Mouse (Mus musculus): Measurements from ENCODE around the gene Stoml2. TPM values are rescaled to one million over a fixed set of nuclear protein-coding genes. Genes with fewer than 3 reads are reported as not detected.
A peak's percentile ranks its signal among the peaks of the same experiment; 100 is the strongest.
"Not testable (repeated sequence)": the region's sequence is repeated elsewhere in the genome, so short reads cannot be mapped to it uniquely, and the experiment has no call there.

Gene Stoml2
- total and polyA plus RNA-seq, 3 experiments = 227 to 291 (median 252) TPM

DNA sequence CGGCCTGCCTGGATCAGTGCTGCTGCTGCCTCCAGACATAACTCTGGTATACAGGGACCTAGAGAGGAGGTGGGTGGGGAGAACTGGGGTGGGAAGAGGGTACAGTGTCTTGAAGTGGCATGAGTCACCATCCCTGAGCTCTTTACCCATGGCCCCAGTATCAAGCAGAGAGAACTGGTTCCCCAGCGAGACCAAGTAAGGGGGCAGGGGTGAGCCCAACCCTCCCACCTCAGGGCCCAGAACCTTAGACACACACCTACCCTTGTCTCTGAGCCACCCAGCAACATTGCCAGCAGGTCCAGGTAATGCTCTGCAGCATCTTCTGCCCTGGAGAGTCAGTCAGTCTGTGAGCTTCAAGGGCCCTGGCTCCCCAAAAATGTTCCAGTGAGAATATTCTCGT, 26.6 kb downstream of the Stoml2 start:
- no peak for DNase-seq

GRCm38 (mm10) chr4:43002756-43003439, 28.6 kb downstream of the Stoml2 start:
- DNase-seq = no peak

DNA sequence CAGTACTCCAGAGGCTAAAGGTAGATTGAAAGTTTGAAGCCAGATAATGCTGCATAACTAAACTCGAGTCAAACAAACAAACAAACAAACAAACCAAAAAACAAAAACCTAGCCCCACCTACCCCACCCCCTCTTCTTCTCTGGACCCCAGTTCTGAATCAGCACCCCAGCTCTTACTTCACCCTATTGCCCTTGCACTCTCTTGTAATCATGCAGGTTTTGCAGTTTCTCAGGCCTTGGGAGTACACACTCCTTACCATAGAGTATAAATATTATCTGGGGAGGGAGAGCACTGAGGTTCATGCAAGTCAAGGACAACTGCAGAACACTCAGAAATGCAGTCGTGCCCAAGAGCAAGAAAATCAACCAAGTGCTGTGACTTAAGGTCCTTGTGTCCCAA, 30.2 kb downstream of the Stoml2 start:
- DNase-seq = no peak

DNA sequence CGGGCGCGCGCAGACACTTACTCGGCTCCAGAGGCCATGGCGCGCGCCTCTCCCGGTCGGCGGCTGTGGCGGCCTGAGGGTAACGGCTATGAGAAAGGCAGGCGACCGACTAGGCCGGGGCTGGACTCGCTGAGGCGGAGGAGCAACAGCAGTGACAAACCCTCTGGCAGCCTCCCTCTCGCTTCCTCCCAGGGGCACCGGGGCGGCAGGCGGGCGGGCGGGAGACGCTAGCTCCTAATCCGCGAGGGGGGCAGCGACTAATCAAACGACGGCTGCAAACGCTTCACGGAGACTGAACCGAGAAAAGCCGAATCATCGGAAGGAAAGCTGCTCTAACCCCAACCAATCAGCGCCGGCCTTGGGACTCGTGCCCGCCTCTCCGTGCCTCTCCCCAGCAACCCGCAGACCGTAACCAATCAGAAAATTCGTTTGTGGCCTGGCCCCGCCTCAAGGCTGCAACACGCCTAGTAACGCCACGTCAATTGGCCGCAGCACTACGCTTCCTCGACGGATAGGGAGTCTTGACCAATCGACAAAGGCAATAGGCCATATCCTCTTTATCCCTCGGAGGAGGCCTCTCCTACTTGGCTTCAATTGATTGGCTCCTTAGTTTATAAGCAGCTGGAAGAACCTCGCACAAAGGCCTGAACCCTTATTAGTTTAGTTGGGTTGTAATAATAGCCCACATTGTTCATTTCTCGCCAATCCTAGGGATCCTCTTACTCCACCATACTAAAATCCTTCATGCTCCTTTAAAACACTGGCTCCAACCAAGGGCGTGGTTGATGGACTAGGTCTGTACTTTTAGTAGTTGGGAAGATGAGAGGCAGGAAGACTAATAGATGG, 31.1 kb downstream of the Stoml2 start, which contains the start of gene Vcp:
Gene Vcp (minus strand): TSS at position 367 of the 846 bp plus-strand sequence.
- DNase-seq = peak; percentile 100

- peak; percentile 91 for DNase-seq
These were observed 31.9 kb downstream of the Stoml2 start for GRCm38 (mm10) chr4:42999451-43000140.

DNA sequence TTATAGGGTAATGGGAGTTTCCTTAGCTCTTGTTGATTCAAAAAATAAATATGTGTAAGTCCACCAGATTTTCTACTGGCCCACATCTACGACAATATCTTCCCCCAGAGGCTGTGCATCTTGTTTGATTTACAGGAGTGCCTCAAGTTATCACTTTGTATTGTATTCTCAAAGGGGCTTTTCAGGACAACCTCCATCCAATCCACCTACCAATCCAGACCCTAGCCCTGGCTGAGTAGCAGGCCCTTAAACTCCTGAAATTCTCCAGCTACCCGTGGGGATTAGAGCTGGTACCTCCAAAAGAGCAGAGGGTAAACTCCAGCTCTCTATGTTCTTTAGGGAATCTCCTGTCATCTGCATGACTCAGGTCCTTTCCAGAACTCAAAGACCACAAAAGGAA, 33.5 kb downstream of the Stoml2 start:
- no peak for DNase-seq

- DNase-seq = no peak
These were observed 43.2 kb downstream of the Stoml2 start for GRCm38 (mm10) chr4:42988296-42988695.

DNA sequence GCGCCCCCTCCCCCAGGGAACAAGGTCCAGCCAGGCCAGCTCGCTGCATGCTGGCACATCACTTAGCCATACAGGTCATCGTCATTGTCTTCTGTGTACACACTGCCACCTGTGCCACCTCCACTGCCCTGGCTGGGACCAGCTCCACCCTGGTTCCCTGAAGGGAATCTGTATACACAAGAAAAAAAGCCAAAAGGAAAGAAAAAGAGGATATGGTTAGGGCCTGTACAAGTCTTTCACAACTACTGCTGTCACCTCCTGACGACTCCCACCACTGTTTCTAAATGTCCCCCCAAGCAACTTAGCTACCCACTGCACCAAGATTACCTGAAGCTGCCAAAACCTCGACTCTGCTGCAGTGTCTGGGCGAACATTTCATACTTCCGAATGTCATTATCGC, 51.0 kb downstream of the Stoml2 start:
- DNase-seq = not testable (repeated sequence)

DNA sequence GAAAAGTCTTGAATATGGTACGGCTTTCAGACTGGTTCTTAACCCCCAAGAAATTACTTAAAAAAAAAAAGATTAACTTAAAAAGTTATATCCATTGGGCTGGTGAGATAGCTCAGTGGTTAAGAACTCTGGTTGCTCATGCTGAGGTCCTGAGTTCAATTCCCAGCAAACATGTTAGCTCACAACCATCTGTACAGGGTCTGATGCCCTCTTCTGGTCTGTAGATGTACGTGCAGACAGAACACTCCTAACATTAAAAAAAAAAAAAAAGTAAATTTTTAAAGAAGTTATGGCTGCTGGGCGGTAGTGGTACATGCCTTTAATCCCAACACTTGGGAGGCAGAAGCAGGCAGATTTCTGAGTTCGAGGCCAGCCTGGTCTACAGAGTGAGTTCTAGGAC, 53.4 kb downstream of the Stoml2 start:
- no peak for DNase-seq

Other genes starting within 250 kb of the Stoml2 start
- gene Fam205a1, start 177.8 kb downstream of the Stoml2 start, total RNA-seq (2021) = not detected
- not detected in 2 replicates for gene Fam205a1, start 177.8 kb downstream of the Stoml2 start, polyA plus RNA-seq (2012; rRNA removed)
- under 1 TPM in 1 of 2 experiments, not detected in 1; 0.14 TPM for gene Gm12394, start 174.9 kb downstream of the Stoml2 start, total RNA-seq (2021)
- gene Gm12394, start 174.9 kb downstream of the Stoml2 start, polyA plus RNA-seq (2012; rRNA removed) = not detected in 2 replicates
- gene Fam205c, start 157.5 kb downstream of the Stoml2 start, total RNA-seq (2021) = under 1 TPM in 1 of 2 experiments, not detected in 1; 0.17 TPM
- gene Fam205c, start 157.5 kb downstream of the Stoml2 start, polyA plus RNA-seq (2012; rRNA removed) = not detected in 2 replicates
- 1 to 10 TPM in 1 of 2 experiments, under 1 TPM in 1; 0.92 to 2.6 TPM for gene Phf24, start 115.0 kb downstream of the Stoml2 start, total RNA-seq (2021)
- gene Phf24, start 115.0 kb downstream of the Stoml2 start, polyA plus RNA-seq (2012; rRNA removed) = 1.8 and 3.1 TPM in 2 replicates
- gene Dnajb5, start 81.9 kb downstream of the Stoml2 start, total RNA-seq (2021) = 10 to 100 TPM; 17.7 to 18.3 TPM
- gene Dnajb5, start 81.9 kb downstream of the Stoml2 start, polyA plus RNA-seq (2012; rRNA removed) = 7.4 TPM in 2 replicates
- not detected for gene 1700022I11Rik, start 62.1 kb downstream of the Stoml2 start, total RNA-seq (2021)
- gene 1700022I11Rik, start 62.1 kb downstream of the Stoml2 start, polyA plus RNA-seq (2012; rRNA removed) = not detected in 2 replicates
- 100 to 1,000 TPM; 305 to 320 TPM for gene Vcp, start 31.2 kb downstream of the Stoml2 start, total RNA-seq (2021)
- 671 and 857 TPM in 2 replicates for gene Vcp, start 31.2 kb downstream of the Stoml2 start, polyA plus RNA-seq (2012; rRNA removed)
- 1 to 10 TPM; 7.7 to 8.9 TPM for gene Fancg, start 21.2 kb downstream of the Stoml2 start, total RNA-seq (2021)
- gene Fancg, start 21.2 kb downstream of the Stoml2 start, polyA plus RNA-seq (2012; rRNA removed) = 10.8 and 13.5 TPM in 2 replicates
- gene Pigo, start 5.9 kb downstream of the Stoml2 start, total RNA-seq (2021) = 10 to 100 TPM; 16.5 to 20.2 TPM
- gene Pigo, start 5.9 kb downstream of the Stoml2 start, polyA plus RNA-seq (2012; rRNA removed) = 21.3 and 25.4 TPM in 2 replicates
- gene Fam214b, start 14.5 kb upstream of the Stoml2 start, total RNA-seq (2021) = 10 to 100 TPM; 51.5 TPM
- 42.1 and 43.5 TPM in 2 replicates for gene Fam214b, start 14.5 kb upstream of the Stoml2 start, polyA plus RNA-seq (2012; rRNA removed)
- gene Unc13b, start 27.2 kb upstream of the Stoml2 start, total RNA-seq (2021) = 10 to 100 TPM; 10.6 to 11.1 TPM
- gene Unc13b, start 27.2 kb upstream of the Stoml2 start, polyA plus RNA-seq (2012; rRNA removed) = 6.0 and 8.6 TPM in 2 replicates
- gene Atp8b5, start 235.4 kb upstream of the Stoml2 start, total RNA-seq (2021) = under 1 TPM; 0.37 to 0.45 TPM
- 0.15 and 0.21 TPM in 2 replicates for gene Atp8b5, start 235.4 kb upstream of the Stoml2 start, polyA plus RNA-seq (2012; rRNA removed)